Mouse (Mus musculus) liver, adult 2 months (tissue): ENCODE data around the gene Mrps11.

Source experiments
- CTCF ChIP-seq: fragments of 200-500 bp; IDR thresholded peaks from 2 replicates; pipeline ENCODE4 v1.5.1; 2011; ENCODE audit warnings: low read depth, low read length, control low read depth
- POLR2A ChIP-seq: fragments of 200-500 bp; IDR thresholded peaks from 2 replicates; pipeline ENCODE4 v1.6.1; 2011; ENCODE audit warnings: low read length, control low read depth; ENCODE audit not compliant: insufficient read depth; ENCODE audit errors: extremely low read depth

GRCm38 (mm10) chr7:78778741-78779140 lies 4.2 kb upstream of the Mrps11 start:
- TF ChIP-seq CTCF (no peak), POLR2A (no peak)
